Mouse (Mus musculus): Measurements from ENCODE around the gene Atrnl1. TPM values are rescaled to one million over a fixed set of nuclear protein-coding genes. Genes with fewer than 3 reads are reported as not detected.

Atrnl1 gene
- polyA plus RNA-seq, 1 experiment from 2014 or later, result 7.8 TPM

DNA sequence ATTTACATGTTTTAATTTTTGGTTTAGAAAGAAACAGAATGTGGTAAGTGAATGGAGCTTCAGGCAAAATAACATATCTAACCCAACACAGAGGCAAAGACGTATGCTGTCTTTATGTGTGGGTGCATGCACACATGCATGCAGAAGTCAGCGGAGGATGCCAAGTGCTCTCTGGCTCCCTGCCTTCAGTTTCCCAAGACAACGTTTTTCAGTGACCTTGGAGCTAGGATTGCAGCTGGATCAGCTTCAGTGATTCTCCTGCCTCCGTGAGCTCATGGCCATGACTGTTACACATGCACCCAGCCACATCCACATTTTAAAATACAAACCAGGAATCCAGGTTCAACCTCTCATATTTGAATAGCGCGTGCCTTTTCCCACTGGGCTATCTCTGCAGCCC is 203.5 kb downstream of the Atrnl1 start:
- Histone ChIP-seq H3K9ac (replicated peaks; ENCODE audit: low read length) (no peak overlapping the region), H3K36me3 (replicated peaks; ENCODE audit: control insufficient read depth, insufficient read depth, low read depth, low read length) (no peaks in the 10 kb centered on the region), H3K4me1 (ENCODE audit: control insufficient read depth, insufficient read depth, low read length) (no peaks in the 10 kb centered on the region), H3K4me3 (ENCODE audit: low read depth, low read length) (no peak overlapping the region), H3K4me2 (ENCODE audit: low read depth, low read length) (no peak overlapping the region), H3K9me3 (replicated peaks; ENCODE audit: control insufficient read depth, low read length) (no peaks in the 10 kb centered on the region), H3K27me3 (ENCODE audit: control insufficient read depth, insufficient read depth, low read length) (no peaks in the 10 kb centered on the region), H3K27ac (replicated peaks; ENCODE audit: low read depth, low read length) (no peak overlapping the region)
- ATAC-seq (replicated peaks; ENCODE audit: insufficient number of reproducible peaks, low FRiP score, low TSS enrichment, low read depth) (no peak), DNase-seq (ENCODE audit: low spot score) (no peak)
- 94% methylated on average over 6 of the region's 6 CpGs for WGBS

DNA sequence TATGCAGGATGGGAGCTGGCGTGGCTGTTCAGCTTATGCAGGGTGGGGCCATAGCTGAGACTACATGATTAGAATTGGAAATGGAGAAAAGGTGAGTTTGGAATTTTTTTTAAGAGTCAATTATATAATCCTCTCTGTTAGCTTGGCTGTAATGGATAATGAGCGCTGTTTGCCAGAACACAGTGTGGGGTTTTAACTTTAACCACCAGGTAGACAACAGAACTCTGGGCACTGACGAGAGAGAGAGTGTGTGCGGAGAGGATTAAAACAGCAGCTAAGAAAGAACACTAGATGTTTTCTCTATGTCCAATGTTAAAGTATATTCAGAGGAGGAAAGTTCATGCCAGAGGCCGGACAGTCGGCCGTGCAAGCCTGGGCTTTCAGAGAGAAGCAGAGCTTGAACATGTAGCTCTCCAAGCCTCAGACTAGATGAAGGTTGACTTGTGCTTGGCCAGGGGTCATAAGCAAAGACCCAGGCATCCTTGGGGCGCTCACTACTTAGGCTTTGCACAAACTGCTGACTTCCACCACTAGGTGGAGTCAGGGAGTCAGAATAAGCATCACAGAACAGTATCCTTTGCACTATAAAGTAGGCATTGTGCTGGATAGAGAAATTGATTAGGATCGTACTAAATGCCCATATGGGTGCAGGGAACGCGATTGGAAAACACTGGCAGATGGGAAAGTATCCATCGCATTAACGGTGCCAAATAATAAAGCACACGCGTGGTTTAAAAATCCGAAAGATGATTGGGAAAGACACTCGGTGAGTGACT is 205.6 kb downstream of the Atrnl1 start:
- ATAC-seq (replicated peaks; ENCODE audit: insufficient number of reproducible peaks, low FRiP score, low TSS enrichment, low read depth) (no peak), DNase-seq (ENCODE audit: low spot score) (peak; percentile 71)
- no peaks in the 10 kb centered on the region for H3K4me1 ChIP-seq (ENCODE audit: control insufficient read depth, insufficient read depth, low read length)
- no peak overlapping the region for H3K9ac ChIP-seq (replicated peaks; ENCODE audit: low read length)
- WGBS, result 86% methylated on average over 17 of the region's 17 CpGs
- no peaks in the 10 kb centered on the region for H3K27me3 ChIP-seq (ENCODE audit: control insufficient read depth, insufficient read depth, low read length)
- H3K27ac ChIP-seq (replicated peaks; ENCODE audit: low read depth, low read length), result no peak overlapping the region
- no peaks in the 10 kb centered on the region for H3K9me3 ChIP-seq (replicated peaks; ENCODE audit: control insufficient read depth, low read length)
- no peaks in the 10 kb centered on the region for H3K36me3 ChIP-seq (replicated peaks; ENCODE audit: control insufficient read depth, insufficient read depth, low read depth, low read length)
- H3K4me3 ChIP-seq (ENCODE audit: low read depth, low read length), result no peak overlapping the region
- no peak overlapping the region for H3K4me2 ChIP-seq (ENCODE audit: low read depth, low read length)

DNA sequence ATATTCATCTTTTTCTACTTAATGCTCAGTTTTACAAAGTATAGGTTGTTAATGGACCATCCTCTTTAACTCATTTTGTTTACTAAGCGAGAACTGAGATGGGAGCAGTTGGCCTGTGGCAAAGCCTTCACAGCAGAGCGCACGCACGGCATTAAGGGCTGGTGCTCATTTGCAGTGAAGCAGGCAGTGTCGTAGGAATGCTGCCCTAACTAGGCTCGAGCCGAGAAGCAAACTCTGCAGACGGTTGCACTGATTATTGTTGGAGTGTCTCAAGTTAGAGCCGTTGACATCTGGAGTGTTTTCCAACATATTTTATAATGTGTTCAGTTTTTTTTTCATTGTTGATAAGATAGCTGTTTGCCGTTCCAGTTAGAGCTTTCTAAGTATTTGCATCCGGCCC is 206.9 kb downstream of the Atrnl1 start:
- H3K27me3 ChIP-seq (ENCODE audit: control insufficient read depth, insufficient read depth, low read length), result no peaks in the 10 kb centered on the region
- no peaks in the 10 kb centered on the region for H3K9me3 ChIP-seq (replicated peaks; ENCODE audit: control insufficient read depth, low read length)
- DNase-seq (ENCODE audit: low spot score) (no peak), ATAC-seq (replicated peaks; ENCODE audit: insufficient number of reproducible peaks, low FRiP score, low TSS enrichment, low read depth) (no peak)
- 65% methylated on average over 11 of the region's 11 CpGs for WGBS
- H3K9ac ChIP-seq (replicated peaks; ENCODE audit: low read length), result no peak overlapping the region
- no peak overlapping the region for H3K27ac ChIP-seq (replicated peaks; ENCODE audit: low read depth, low read length)
- H3K4me1 ChIP-seq (ENCODE audit: control insufficient read depth, insufficient read depth, low read length), result no peaks in the 10 kb centered on the region
- no peak overlapping the region for H3K4me3 ChIP-seq (ENCODE audit: low read depth, low read length)
- H3K36me3 ChIP-seq (replicated peaks; ENCODE audit: control insufficient read depth, insufficient read depth, low read depth, low read length), result no peaks in the 10 kb centered on the region
- no peak overlapping the region for H3K4me2 ChIP-seq (ENCODE audit: low read depth, low read length)

DNA sequence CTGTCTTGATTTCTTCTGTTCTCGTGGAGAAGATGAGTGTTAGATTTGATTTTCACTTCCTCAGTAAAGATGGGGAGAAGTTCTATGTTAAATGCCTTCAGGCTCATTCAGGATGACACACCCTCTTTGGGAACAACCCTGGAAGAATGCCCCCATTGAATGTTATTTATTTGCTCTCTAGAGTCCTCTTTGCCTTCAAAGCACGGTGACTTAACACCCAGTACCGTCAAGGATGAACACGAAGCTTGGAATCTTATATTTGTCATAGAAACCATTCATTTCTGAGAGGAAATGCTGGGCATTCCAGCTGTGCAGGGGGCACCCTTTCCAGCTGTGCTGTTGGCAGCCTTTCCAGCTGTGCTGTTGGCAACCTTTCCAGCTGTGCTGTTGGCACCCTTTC is 212.6 kb downstream of the Atrnl1 start:
- H3K4me2 ChIP-seq (ENCODE audit: low read depth, low read length), result no peak overlapping the region
- no peaks in the 10 kb centered on the region for H3K36me3 ChIP-seq (replicated peaks; ENCODE audit: control insufficient read depth, insufficient read depth, low read depth, low read length)
- no peaks in the 10 kb centered on the region for H3K9me3 ChIP-seq (replicated peaks; ENCODE audit: control insufficient read depth, low read length)
- no peak for ATAC-seq (replicated peaks; ENCODE audit: insufficient number of reproducible peaks, low FRiP score, low TSS enrichment, low read depth)
- no peak for DNase-seq (ENCODE audit: low spot score)
- WGBS, result 78% methylated on average over 4 of the region's 4 CpGs
- no peak overlapping the region for H3K4me3 ChIP-seq (ENCODE audit: low read depth, low read length)
- H3K27ac ChIP-seq (replicated peaks; ENCODE audit: low read depth, low read length), result no peak overlapping the region
- no peaks in the 10 kb centered on the region for H3K4me1 ChIP-seq (ENCODE audit: control insufficient read depth, insufficient read depth, low read length)
- no peak overlapping the region for H3K9ac ChIP-seq (replicated peaks; ENCODE audit: low read length)
- H3K27me3 ChIP-seq (ENCODE audit: control insufficient read depth, insufficient read depth, low read length), result no peaks in the 10 kb centered on the region

DNA sequence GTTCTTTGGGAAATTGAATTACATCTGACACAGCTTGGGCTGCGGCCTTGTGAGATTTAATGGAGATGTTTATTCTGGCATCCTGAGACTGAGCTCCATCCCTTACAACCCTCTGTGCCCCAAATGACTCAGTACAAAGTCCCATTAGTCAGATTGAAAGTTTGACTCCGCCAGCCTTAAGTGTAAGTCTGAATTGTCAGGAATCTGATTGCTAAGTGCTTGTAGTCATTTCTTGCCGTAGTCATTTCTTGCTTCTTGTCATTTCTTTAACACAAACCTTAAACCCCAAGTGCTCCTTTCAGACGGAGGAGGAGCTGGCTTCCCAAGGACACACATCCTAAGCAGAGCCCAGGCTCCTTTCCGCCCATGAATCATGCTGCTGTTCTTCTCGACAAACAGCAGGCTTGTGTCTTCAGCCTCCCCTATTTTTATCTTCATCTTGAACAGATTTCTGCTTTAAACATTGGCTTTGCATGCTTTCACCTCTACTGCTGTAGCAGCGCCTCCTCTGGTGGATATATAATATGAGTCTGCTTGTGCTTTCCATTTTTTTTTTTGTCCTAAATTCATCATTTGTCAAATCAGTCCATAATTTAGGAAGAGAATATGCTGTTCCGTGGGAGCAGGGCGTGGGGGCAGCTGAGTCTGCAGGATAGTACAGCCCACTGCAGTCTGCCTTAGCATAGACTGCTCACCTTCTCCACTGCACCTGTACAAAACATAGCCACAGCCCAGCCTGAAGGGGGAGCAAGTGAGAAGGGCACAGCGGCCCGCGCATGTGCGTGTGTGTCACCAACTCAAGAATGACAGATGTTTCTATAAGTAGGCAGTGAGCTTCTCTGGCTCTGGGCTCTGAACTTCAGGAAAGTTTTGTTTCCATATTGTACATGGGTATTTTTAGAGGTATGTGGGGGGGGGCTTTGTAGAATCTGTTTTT is 214.7 kb downstream of the Atrnl1 start:
- no peaks in the 10 kb centered on the region for H3K4me1 ChIP-seq (ENCODE audit: control insufficient read depth, insufficient read depth, low read length)
- no peak for ATAC-seq (replicated peaks; ENCODE audit: insufficient number of reproducible peaks, low FRiP score, low TSS enrichment, low read depth)
- 88% methylated on average over 13 of the region's 13 CpGs for WGBS

DNA sequence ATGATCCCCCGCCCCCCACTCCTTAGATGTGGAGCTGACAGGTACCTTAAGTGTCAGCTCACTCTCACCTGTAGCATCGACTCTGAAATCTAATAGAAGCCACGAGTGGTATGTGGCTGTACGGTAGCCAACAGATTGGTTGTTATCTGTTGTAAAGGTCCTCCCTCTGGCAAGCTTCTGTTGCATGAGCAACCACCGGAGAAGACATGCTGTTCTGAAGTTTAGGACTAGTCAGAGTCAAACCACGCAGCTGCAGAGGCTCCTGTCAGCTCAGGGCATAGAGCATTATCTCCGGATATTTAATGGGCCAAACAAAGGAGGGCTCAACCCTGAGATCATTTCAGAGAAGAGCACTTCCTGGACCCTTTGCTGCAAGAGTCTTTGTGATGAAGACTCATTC is 222.2 kb downstream of the Atrnl1 start:
- H3K9me3 ChIP-seq (replicated peaks; ENCODE audit: control insufficient read depth, low read length), result no peaks in the 10 kb centered on the region
- no peaks in the 10 kb centered on the region for H3K27me3 ChIP-seq (ENCODE audit: control insufficient read depth, insufficient read depth, low read length)
- no peak overlapping the region for H3K9ac ChIP-seq (replicated peaks; ENCODE audit: low read length)
- no peak for ATAC-seq (replicated peaks; ENCODE audit: insufficient number of reproducible peaks, low FRiP score, low TSS enrichment, low read depth)
- no peak overlapping the region for H3K4me2 ChIP-seq (ENCODE audit: low read depth, low read length)
- no peak overlapping the region for H3K4me3 ChIP-seq (ENCODE audit: low read depth, low read length)
- no peaks in the 10 kb centered on the region for H3K4me1 ChIP-seq (ENCODE audit: control insufficient read depth, insufficient read depth, low read length)
- no peaks in the 10 kb centered on the region for H3K36me3 ChIP-seq (replicated peaks; ENCODE audit: control insufficient read depth, insufficient read depth, low read depth, low read length)
- DNase-seq (ENCODE audit: low spot score), result no peak
- H3K27ac ChIP-seq (replicated peaks; ENCODE audit: low read depth, low read length), result no peak overlapping the region
- 93% methylated on average over 7 of the region's 7 CpGs for WGBS

More for the DNA sequence above, 214.7 kb downstream of the Atrnl1 start:
- DNase-seq (ENCODE audit: low spot score), result no peak
- no peaks in the 10 kb centered on the region for H3K9me3 ChIP-seq (replicated peaks; ENCODE audit: control insufficient read depth, low read length)
- H3K4me2 ChIP-seq (ENCODE audit: low read depth, low read length), result no peak overlapping the region
- H3K27ac ChIP-seq (replicated peaks; ENCODE audit: low read depth, low read length), result no peak overlapping the region
- H3K27me3 ChIP-seq (ENCODE audit: control insufficient read depth, insufficient read depth, low read length), result no peaks in the 10 kb centered on the region
- no peak overlapping the region for H3K4me3 ChIP-seq (ENCODE audit: low read depth, low read length)
- H3K36me3 ChIP-seq (replicated peaks; ENCODE audit: control insufficient read depth, insufficient read depth, low read depth, low read length), result no peaks in the 10 kb centered on the region
- H3K9ac ChIP-seq (replicated peaks; ENCODE audit: low read length), result no peak overlapping the region

DNA sequence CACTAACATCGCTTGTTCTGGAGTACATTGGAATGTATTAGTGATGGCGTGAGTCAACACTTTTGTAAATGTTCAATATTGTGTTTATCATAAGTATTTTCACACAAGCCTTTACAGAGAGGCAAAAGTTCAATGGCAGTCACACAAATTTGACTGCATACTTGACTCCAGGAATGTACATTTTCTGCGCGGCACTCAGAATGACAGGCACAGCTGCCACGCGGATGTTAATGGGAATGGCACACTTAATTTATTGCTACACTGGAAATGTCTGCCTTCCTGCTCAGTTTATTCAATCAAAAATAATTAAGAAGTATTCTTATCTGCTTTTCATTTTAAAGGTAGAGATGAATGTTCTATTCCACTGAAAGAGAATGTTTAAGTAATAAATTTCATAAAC is 227.0 kb downstream of the Atrnl1 start:
- Histone ChIP-seq H3K9me3 (replicated peaks; ENCODE audit: control insufficient read depth, low read length) (no peaks in the 10 kb centered on the region), H3K4me2 (ENCODE audit: low read depth, low read length) (no peak overlapping the region), H3K4me3 (ENCODE audit: low read depth, low read length) (no peak overlapping the region), H3K27me3 (ENCODE audit: control insufficient read depth, insufficient read depth, low read length) (no peaks in the 10 kb centered on the region), H3K27ac (replicated peaks; ENCODE audit: low read depth, low read length) (no peak overlapping the region), H3K36me3 (replicated peaks; ENCODE audit: control insufficient read depth, insufficient read depth, low read depth, low read length) (no peaks in the 10 kb centered on the region), H3K9ac (replicated peaks; ENCODE audit: low read length) (no peak overlapping the region), H3K4me1 (ENCODE audit: control insufficient read depth, insufficient read depth, low read length) (no peaks in the 10 kb centered on the region)
- WGBS, result 86% methylated on average over 6 of the region's 6 CpGs
- DNase-seq (ENCODE audit: low spot score) (no peak), ATAC-seq (replicated peaks; ENCODE audit: insufficient number of reproducible peaks, low FRiP score, low TSS enrichment, low read depth) (no peak)

DNA sequence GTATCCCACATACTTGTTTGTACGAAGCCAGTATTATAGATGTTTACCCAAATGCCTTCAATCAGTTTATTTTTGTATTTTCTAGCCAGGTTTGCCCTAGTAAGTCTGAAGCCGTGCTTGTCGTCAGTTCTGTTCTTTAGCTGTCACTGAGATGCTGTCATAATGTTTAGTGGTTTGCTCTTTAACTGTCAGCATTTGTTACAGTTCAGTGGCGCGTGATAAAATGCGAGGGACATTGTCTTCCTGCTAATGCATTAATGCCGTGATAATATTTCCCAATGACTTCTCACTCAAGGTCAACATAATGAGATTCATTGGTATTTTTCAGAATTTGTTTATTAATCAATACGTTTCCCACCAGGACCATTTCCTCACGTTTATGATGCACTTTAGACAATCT is 227.7 kb downstream of the Atrnl1 start:
- WGBS, result 88% methylated on average over 9 of the region's 9 CpGs
- H3K27me3 ChIP-seq (ENCODE audit: control insufficient read depth, insufficient read depth, low read length), result no peaks in the 10 kb centered on the region
- no peak for ATAC-seq (replicated peaks; ENCODE audit: insufficient number of reproducible peaks, low FRiP score, low TSS enrichment, low read depth)
- no peak overlapping the region for H3K4me3 ChIP-seq (ENCODE audit: low read depth, low read length)
- no peak for DNase-seq (ENCODE audit: low spot score)
- H3K4me1 ChIP-seq (ENCODE audit: control insufficient read depth, insufficient read depth, low read length), result no peaks in the 10 kb centered on the region
- H3K9ac ChIP-seq (replicated peaks; ENCODE audit: low read length), result no peak overlapping the region
- no peaks in the 10 kb centered on the region for H3K36me3 ChIP-seq (replicated peaks; ENCODE audit: control insufficient read depth, insufficient read depth, low read depth, low read length)
- H3K9me3 ChIP-seq (replicated peaks; ENCODE audit: control insufficient read depth, low read length), result no peaks in the 10 kb centered on the region
- H3K27ac ChIP-seq (replicated peaks; ENCODE audit: low read depth, low read length), result no peak overlapping the region
- no peak overlapping the region for H3K4me2 ChIP-seq (ENCODE audit: low read depth, low read length)
